Mouse (Mus musculus): ENCODE measurements at regions not wholly inside any gene's neighbourhood (a gene's known extent, or its start where the extent isn't known, plus 50 kb on each side); places are given as distances from the start of the nearest gene placed in this dataset.

DNA sequence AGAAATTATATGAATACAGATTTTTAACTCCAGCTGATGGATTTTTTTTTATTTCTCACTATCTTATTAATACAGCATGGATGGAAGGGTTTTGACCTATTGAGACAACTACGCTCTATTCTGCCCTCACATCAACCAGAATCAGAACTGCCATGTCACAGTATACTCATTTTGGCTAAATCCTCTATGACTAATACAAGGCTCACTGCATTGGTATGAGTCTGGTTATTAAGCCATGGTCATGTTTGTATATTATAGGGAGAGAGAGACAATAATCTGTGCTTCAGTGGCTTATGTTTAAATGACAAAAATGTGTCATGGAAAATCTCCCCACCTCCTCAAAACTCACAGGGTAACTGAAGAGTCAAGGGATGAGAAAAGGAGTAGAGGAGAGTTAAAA is 191.0 kb upstream of the Agr3 start:
- H3K4me3 ChIP-seq (replicated peaks in 1 of 3; ENCODE audit: low read depth in 2 of 3, low read length in 2 of 3, poor library complexity in 1 of 3), result no peak overlapping the region
- H3K9ac ChIP-seq (ENCODE audit: insufficient read depth, low read depth), result no peak overlapping the region
- no peak overlapping the region for H3K4me2 ChIP-seq (ENCODE audit: insufficient read depth, low read depth, poor library complexity, severe bottlenecking)
- H3K36me3 ChIP-seq (replicated peaks in 1 of 2; ENCODE audit: control insufficient read depth in 1 of 2, insufficient read depth in 1 of 2, low read length in 1 of 2), result no peaks in the 10 kb centered on the region
- no peaks in the 10 kb centered on the region for H3K79me2 ChIP-seq (replicated peaks; ENCODE audit: control insufficient read depth, extremely low read depth, insufficient read depth, poor library complexity, severe bottlenecking)
- H3K27ac ChIP-seq (ENCODE audit: insufficient read depth, low read depth), result no peak overlapping the region
- dilution Hi-C loops (cut with MboI; ENCODE audit: extremely low pct_ligation_motif_present, extremely low pct_unique_long_range_greater_than_20kb, low sequenced_read_pairs) (no loop called here), in situ Hi-C loops (cut with MboI; ENCODE audit: low pct_ligation_motif_present, low pct_unique_long_range_greater_than_20kb, low sequenced_read_pairs) (no loop called here)
- no peaks in the 10 kb centered on the region for H3K9me3 ChIP-seq (replicated peaks; ENCODE audit: low read length)
- H3K27me3 ChIP-seq (replicated peaks), result no peaks in the 10 kb centered on the region
- H3K4me1 ChIP-seq (ENCODE audit: control insufficient read depth in 1 of 2, insufficient read depth in 2 of 2), result peaks cover 2 to 7% of the 10 kb centered on the region in 2 experiments; a peak in 2 of 4 replicates
- no peak for DNase-seq (ENCODE audit: extremely low read depth)
- TF ChIP-seq USF1 (IDR thresholded peaks at IDR 0.05; ENCODE audit: low read depth, low read length) (no peak), JUN (IDR thresholded peaks at IDR 0.05; ENCODE audit: insufficient read depth, low read depth, low read length) (no peak), BHLHE40 (IDR thresholded peaks at IDR 0.05; ENCODE audit: low read depth, low read length) (no peak), SIN3A (IDR thresholded peaks at IDR 0.05; ENCODE audit: low read length) (no peak), ELF1 (IDR thresholded peaks at IDR 0.05; ENCODE audit: low read depth, low read length) (no peak), NRF1 (IDR thresholded peaks at IDR 0.05; ENCODE audit: low read depth, low read length) (no peak), ZC3H11A (IDR thresholded peaks at IDR 0.05; ENCODE audit: low read depth, low read length) (no peak), MYC (IDR thresholded peaks at IDR 0.05; ENCODE audit: low read depth, low read length) (no peak), PAX5 (IDR thresholded peaks at IDR 0.05; ENCODE audit: low read length) (no peak), ETS1 (conservative IDR thresholded peaks at IDR 0.05; ENCODE audit: low read depth, low read length) (no peak), ZMIZ1 (IDR thresholded peaks at IDR 0.05; ENCODE audit: low read depth, low read length) (no peak), RCOR1 (conservative IDR thresholded peaks at IDR 0.05; ENCODE audit: low read depth, low read length) (no peak), NELFE (IDR thresholded peaks at IDR 0.05; ENCODE audit: low read depth, low read length) (no peak)

DNA sequence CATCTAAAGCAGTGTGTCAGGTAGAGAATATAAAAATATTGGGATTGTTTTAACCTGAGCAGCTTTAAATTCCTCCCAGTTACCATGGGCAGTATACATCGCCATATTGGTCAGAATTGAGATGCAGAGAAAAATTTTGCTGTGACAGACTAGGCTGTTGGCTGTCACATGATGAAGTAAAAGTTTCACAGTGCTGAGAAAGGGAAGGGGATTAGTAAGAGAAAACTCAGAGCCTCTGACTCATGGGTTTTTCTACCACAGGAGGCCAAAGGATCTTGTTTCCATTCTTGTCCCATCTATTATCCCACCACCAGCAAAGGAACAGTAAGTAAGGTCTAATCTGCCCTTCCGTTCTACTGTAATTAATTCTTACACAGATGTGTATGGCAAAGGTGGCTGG is 191.8 kb upstream of the Agr3 start:
- no peak overlapping the region for H3K4me2 ChIP-seq (ENCODE audit: insufficient read depth, low read depth, poor library complexity, severe bottlenecking)

More for the DNA sequence above, 191.8 kb upstream of the Agr3 start:
- H3K27ac ChIP-seq (ENCODE audit: insufficient read depth, low read depth), result no peak overlapping the region
- in situ Hi-C loops (cut with MboI; ENCODE audit: low pct_ligation_motif_present, low pct_unique_long_range_greater_than_20kb, low sequenced_read_pairs), result no loop called here
- H3K9ac ChIP-seq (ENCODE audit: insufficient read depth, low read depth), result no peak overlapping the region
- H3K36me3 ChIP-seq (replicated peaks in 1 of 2; ENCODE audit: control insufficient read depth in 1 of 2, insufficient read depth in 1 of 2, low read length in 1 of 2), result no peaks in the 10 kb centered on the region
- no peaks in the 10 kb centered on the region for H3K9me3 ChIP-seq (replicated peaks; ENCODE audit: low read length)
- H3K4me1 ChIP-seq (ENCODE audit: control insufficient read depth in 1 of 2, insufficient read depth in 2 of 2), result peaks cover 2 to 7% of the 10 kb centered on the region in 2 experiments; a peak in 2 of 4 replicates
- DNase-seq (ENCODE audit: extremely low read depth), result no peak
- TF ChIP-seq RCOR1 (conservative IDR thresholded peaks at IDR 0.05; ENCODE audit: low read depth, low read length) (no peak), RAD21 (IDR thresholded peaks at IDR 0.05; ENCODE audit: low read depth, low read length) (no peak), MAFK (IDR thresholded peaks at IDR 0.05; ENCODE audit: insufficient replicate concordance, low read length) (0 out of 2 replicates have a peak, but pooled peaks have one; percentile 8), MAX (IDR thresholded peaks at IDR 0.05; ENCODE audit: low read length) (no peak), ELF1 (IDR thresholded peaks at IDR 0.05; ENCODE audit: low read depth, low read length) (no peak), USF2 (conservative IDR thresholded peaks at IDR 0.05; ENCODE audit: low read depth, low read length) (peak; percentile 18; the same call in 1 of the 2 replicates), E2F4 (IDR thresholded peaks at IDR 0.05; ENCODE audit: insufficient replicate concordance, low read depth, low read length) (no peak), ZC3H11A (IDR thresholded peaks at IDR 0.05; ENCODE audit: low read depth, low read length) (no peak), BHLHE40 (IDR thresholded peaks at IDR 0.05; ENCODE audit: low read depth, low read length) (0 out of 2 replicates have a peak, but pooled peaks have one; percentile 38), SMC3 (IDR thresholded peaks at IDR 0.05; ENCODE audit: low read depth, low read length) (no peak), USF1 (IDR thresholded peaks at IDR 0.05; ENCODE audit: low read depth, low read length) (no peak), GABPA (IDR thresholded peaks at IDR 0.05; ENCODE audit: insufficient replicate concordance, low read depth, low read length) (no peak), UBTF (IDR thresholded peaks at IDR 0.05; ENCODE audit: low read depth, low read length) (no peak), CTCF (conservative IDR thresholded peaks at IDR 0.05 in 1 of 2, IDR thresholded peaks at IDR 0.05 in 1 of 2; ENCODE audit: low read depth in 2 of 2, low read length in 2 of 2) (no peak), ETS1 (conservative IDR thresholded peaks at IDR 0.05; ENCODE audit: low read depth, low read length) (0 out of 2 replicates have a peak, but pooled peaks have one; percentile 13), NRF1 (IDR thresholded peaks at IDR 0.05; ENCODE audit: low read depth, low read length) (no peak)
- dilution Hi-C loops (cut with MboI; ENCODE audit: extremely low pct_ligation_motif_present, extremely low pct_unique_long_range_greater_than_20kb, low sequenced_read_pairs), result no loop called here
- H3K4me3 ChIP-seq (replicated peaks in 1 of 3; ENCODE audit: low read depth in 2 of 3, low read length in 2 of 3, poor library complexity in 1 of 3), result no peak overlapping the region
- H3K79me2 ChIP-seq (replicated peaks; ENCODE audit: control insufficient read depth, extremely low read depth, insufficient read depth, poor library complexity, severe bottlenecking), result no peaks in the 10 kb centered on the region
- no peaks in the 10 kb centered on the region for H3K27me3 ChIP-seq (replicated peaks)

All from CH12.LX (cell line).